Mouse (Mus musculus) bone marrow, adult 2 months (tissue): Measurements from ENCODE around the gene Fxyd7.

ENCODE experiments used
- CTCF ChIP-seq: fragments of 200-500 bp; IDR thresholded peaks from 2 replicates; pipeline ENCODE4 v1.5.1; 2011; ENCODE audit warnings: low read length, control low read depth; ENCODE audit not compliant: control insufficient read depth, insufficient read depth
- POLR2A ChIP-seq: fragments of 200-500 bp; IDR thresholded peaks from 2 replicates; pipeline ENCODE4 v1.6.1; 2011; ENCODE audit warnings: low read depth, mild to moderate bottlenecking, control low read depth, low read length, borderline replicate concordance; ENCODE audit not compliant: control insufficient read depth

GRCm38 (mm10) chr7:31037675-31038074 is 13.6 kb downstream of the Fxyd7 start:
- no peak for TF ChIP-seq CTCF
- TF ChIP-seq POLR2A: no peak
